Mouse (Mus musculus): ENCODE results near the gene Kmt2a. TPM values are rescaled to one million over a fixed set of nuclear protein-coding genes. Genes with fewer than 3 reads are reported as not detected.

Gene Kmt2a
- polyA plus RNA-seq, 1 experiment from 2014 or later: 12.0 TPM

- H3K27me3 ChIP-seq (replicated peaks): no peaks in the 10 kb centered on the region
- H3K27ac ChIP-seq (ENCODE audit: poor library complexity, severe bottlenecking): no peak overlapping the region
- H3K36me3 ChIP-seq: peaks cover 34% of the 10 kb centered on the region
- no peak overlapping the region for H3K9ac ChIP-seq
- H3K4me2 ChIP-seq: no peak overlapping the region
- 86% methylated on average over 17 of the region's 17 CpGs for WGBS
- 0 out of 2 replicates have a peak, but pooled peaks cover 5% of the 10 kb centered on the region for H3K4me1 ChIP-seq (replicated peaks)
- peaks cover 5% of the 10 kb centered on the region for H3K9me3 ChIP-seq (replicated peaks)
- no peak for ATAC-seq (ENCODE audit: insufficient number of reproducible peaks, low FRiP score)
- no peak overlapping the region for H3K4me3 ChIP-seq
These were observed 23.6 kb downstream of the Kmt2a start for GRCm38 (mm10) chr9:44857405-44857992.

- Histone ChIP-seq H3K27ac (ENCODE audit: poor library complexity, severe bottlenecking) (no peak overlapping the region), H3K27me3 (replicated peaks) (no peaks in the 10 kb centered on the region), H3K9me3 (replicated peaks) (no peaks in the 10 kb centered on the region), H3K36me3 (peaks cover 13% of the 10 kb centered on the region), H3K4me1 (replicated peaks) (0 out of 2 replicates have a peak, but pooled peaks cover 5% of the 10 kb centered on the region), H3K9ac (no peak overlapping the region), H3K4me2 (no peak overlapping the region), H3K4me3 (no peak overlapping the region)
- 83% methylated on average over 6 of the region's 6 CpGs for WGBS
- ATAC-seq (ENCODE audit: insufficient number of reproducible peaks, low FRiP score): no peak
These were observed 25.9 kb downstream of the Kmt2a start for GRCm38 (mm10) chr9:44855153-44855552.

- H3K9me3 ChIP-seq (replicated peaks): no peaks in the 10 kb centered on the region
- H3K27ac ChIP-seq (ENCODE audit: poor library complexity, severe bottlenecking): no peak overlapping the region
- no peak overlapping the region for H3K4me3 ChIP-seq
- H3K4me1 ChIP-seq (replicated peaks): 0 out of 2 replicates have a peak, but pooled peaks cover 2% of the 10 kb centered on the region
- 81% methylated on average over 6 of the region's 6 CpGs for WGBS
- H3K4me2 ChIP-seq: no peak overlapping the region
- no peaks in the 10 kb centered on the region for H3K27me3 ChIP-seq (replicated peaks)
- H3K9ac ChIP-seq: no peak overlapping the region
- no peak for ATAC-seq (ENCODE audit: insufficient number of reproducible peaks, low FRiP score)
- H3K36me3 ChIP-seq: peaks cover 72% of the 10 kb centered on the region
These were observed 33.6 kb downstream of the Kmt2a start for GRCm38 (mm10) chr9:44847446-44847845.

- no peak overlapping the region for H3K4me2 ChIP-seq
- H3K27ac ChIP-seq (ENCODE audit: poor library complexity, severe bottlenecking): no peak overlapping the region
- no peak overlapping the region for H3K9ac ChIP-seq
- no peak overlapping the region for H3K4me3 ChIP-seq
- 0 out of 2 replicates have a peak, but pooled peaks cover 2% of the 10 kb centered on the region for H3K4me1 ChIP-seq (replicated peaks)
- no peaks in the 10 kb centered on the region for H3K9me3 ChIP-seq (replicated peaks)
- ATAC-seq (ENCODE audit: insufficient number of reproducible peaks, low FRiP score): no peak
- H3K36me3 ChIP-seq: peaks cover 88% of the 10 kb centered on the region
- WGBS: 86% methylated on average over 10 of the region's 10 CpGs
- H3K27me3 ChIP-seq (replicated peaks): no peaks in the 10 kb centered on the region
These were observed 39.9 kb downstream of the Kmt2a start for GRCm38 (mm10) chr9:44841241-44841640.

- H3K9me3 ChIP-seq (replicated peaks): no peaks in the 10 kb centered on the region
- 56% methylated on average over 7 of the region's 7 CpGs for WGBS
- no peak overlapping the region for H3K4me3 ChIP-seq
- H3K4me1 ChIP-seq (replicated peaks): peaks cover 6% of the 10 kb centered on the region; the same call in 1 of the 2 replicates
- no peak overlapping the region for H3K27ac ChIP-seq (ENCODE audit: poor library complexity, severe bottlenecking)
- H3K36me3 ChIP-seq: peaks cover 90% of the 10 kb centered on the region
- no peak for ATAC-seq (ENCODE audit: insufficient number of reproducible peaks, low FRiP score)
- no peak overlapping the region for H3K9ac ChIP-seq
- no peak overlapping the region for H3K4me2 ChIP-seq
- H3K27me3 ChIP-seq (replicated peaks): no peaks in the 10 kb centered on the region
These were observed 44.7 kb downstream of the Kmt2a start for GRCm38 (mm10) chr9:44836439-44836838.

GRCm38 (mm10) chr9:44832356-44832755, 48.7 kb downstream of the Kmt2a start:
- no peak for ATAC-seq (ENCODE audit: insufficient number of reproducible peaks, low FRiP score)
- Histone ChIP-seq H3K4me1 (replicated peaks) (peaks cover 6% of the 10 kb centered on the region; the same call in 1 of the 2 replicates), H3K9me3 (replicated peaks) (no peaks in the 10 kb centered on the region), H3K4me3 (no peak overlapping the region), H3K27ac (ENCODE audit: poor library complexity, severe bottlenecking) (no peak overlapping the region), H3K36me3 (peaks cover 93% of the 10 kb centered on the region), H3K9ac (no peak overlapping the region), H3K4me2 (no peak overlapping the region), H3K27me3 (replicated peaks) (no peaks in the 10 kb centered on the region)
- 74% methylated on average over 4 of the region's 4 CpGs for WGBS

GRCm38 (mm10) chr9:44830506-44830905, 50.6 kb downstream of the Kmt2a start:
- Histone ChIP-seq H3K36me3 (peaks cover 94% of the 10 kb centered on the region), H3K27me3 (replicated peaks) (no peaks in the 10 kb centered on the region), H3K4me1 (replicated peaks) (peaks cover 6% of the 10 kb centered on the region; the same call in 1 of the 2 replicates), H3K9ac (no peak overlapping the region), H3K4me3 (no peak overlapping the region), H3K27ac (ENCODE audit: poor library complexity, severe bottlenecking) (no peak overlapping the region), H3K4me2 (no peak overlapping the region), H3K9me3 (replicated peaks) (no peaks in the 10 kb centered on the region)
- WGBS: 88% methylated on average over 2 of the region's 2 CpGs
- no peak for ATAC-seq (ENCODE audit: insufficient number of reproducible peaks, low FRiP score)

- Histone ChIP-seq H3K4me3 (no peak overlapping the region), H3K27me3 (replicated peaks) (no peaks in the 10 kb centered on the region), H3K9me3 (replicated peaks) (no peaks in the 10 kb centered on the region), H3K4me2 (no peak overlapping the region), H3K27ac (ENCODE audit: poor library complexity, severe bottlenecking) (no peak overlapping the region), H3K36me3 (peaks cover 93% of the 10 kb centered on the region), H3K4me1 (replicated peaks) (peaks cover 6% of the 10 kb centered on the region; the same call in 1 of the 2 replicates), H3K9ac (no peak overlapping the region)
- 91% methylated on average over 11 of the region's 11 CpGs for WGBS
- ATAC-seq (ENCODE audit: insufficient number of reproducible peaks, low FRiP score): no peak
These were observed 52.2 kb downstream of the Kmt2a start for GRCm38 (mm10) chr9:44828944-44829343.

GRCm38 (mm10) chr9:44826660-44827059, 54.4 kb downstream of the Kmt2a start:
- Histone ChIP-seq H3K9me3 (replicated peaks) (no peaks in the 10 kb centered on the region), H3K27me3 (replicated peaks) (no peaks in the 10 kb centered on the region), H3K4me2 (no peak overlapping the region), H3K4me1 (replicated peaks) (no peaks in the 10 kb centered on the region), H3K36me3 (peaks cover 93% of the 10 kb centered on the region), H3K27ac (ENCODE audit: poor library complexity, severe bottlenecking) (no peak overlapping the region), H3K4me3 (no peak overlapping the region), H3K9ac (no peak overlapping the region)
- no peak for ATAC-seq (ENCODE audit: insufficient number of reproducible peaks, low FRiP score)
- WGBS: 80% methylated on average over 7 of the region's 7 CpGs

- Histone ChIP-seq H3K4me3 (no peak overlapping the region), H3K4me1 (replicated peaks) (no peaks in the 10 kb centered on the region), H3K27ac (ENCODE audit: poor library complexity, severe bottlenecking) (no peak overlapping the region), H3K9ac (no peak overlapping the region), H3K9me3 (replicated peaks) (no peaks in the 10 kb centered on the region), H3K27me3 (replicated peaks) (no peaks in the 10 kb centered on the region), H3K36me3 (peaks cover 99% of the 10 kb centered on the region), H3K4me2 (no peak overlapping the region)
- ATAC-seq (ENCODE audit: insufficient number of reproducible peaks, low FRiP score): no peak
- 88% methylated on average over 15 of the region's 15 CpGs for WGBS
These were observed 60.9 kb downstream of the Kmt2a start for GRCm38 (mm10) chr9:44819920-44820827.

- WGBS: 54% methylated on average over 5 of the region's 5 CpGs
- no peak overlapping the region for H3K4me2 ChIP-seq
- ATAC-seq (ENCODE audit: insufficient number of reproducible peaks, low FRiP score): no peak
These were observed 63.6 kb downstream of the Kmt2a start for GRCm38 (mm10) chr9:44817522-44817921.

More at GRCm38 (mm10) chr9:44817522-44817921, 63.6 kb downstream of the Kmt2a start:
- Histone ChIP-seq H3K27ac (ENCODE audit: poor library complexity, severe bottlenecking) (no peak overlapping the region), H3K36me3 (peaks cover 100% of the 10 kb centered on the region), H3K27me3 (replicated peaks) (no peaks in the 10 kb centered on the region), H3K9ac (no peak overlapping the region), H3K4me1 (replicated peaks) (no peaks in the 10 kb centered on the region), H3K4me3 (no peak overlapping the region), H3K9me3 (replicated peaks) (no peaks in the 10 kb centered on the region)
